Mouse (Mus musculus) liver, adult 2 months (tissue): ENCODE results near the gene Adgrg2. TPM values are rescaled to one million over a fixed set of nuclear protein-coding genes. Genes with fewer than 3 reads are reported as not detected.

Experiments
- DNase-seq: peaks from one replicate; pipeline ENCODE4 v3.0.0-alpha.2; 2011; ENCODE audit warnings: low read depth, low spot score; ENCODE audit errors: extremely low read depth
- H3K27ac ChIP-seq: fragments of 200-500 bp; replicated peaks from 2 replicates; pipeline ENCODE4 v1.5.1; 2012; ENCODE audit warnings: low read depth, mild to moderate bottlenecking, control low read depth, inconsistent platforms, low read length; ENCODE audit not compliant: insufficient read depth
- H3K27me3 ChIP-seq: fragments of 200-500 bp; 2 replicates; pipeline ENCODE4 v1.6.1; 2012; ENCODE audit warnings: mild to moderate bottlenecking, moderate library complexity, low read length, inconsistent platforms; ENCODE audit not compliant: control insufficient read depth, insufficient read depth
- H3K36me3 ChIP-seq: fragments of 200-500 bp; 2 replicates; pipeline ENCODE4 v1.6.1; 2012; ENCODE audit warnings: low read length, inconsistent platforms; ENCODE audit not compliant: control insufficient read depth, insufficient read depth
- H3K4me1 ChIP-seq: fragments of 200-500 bp; 2 replicates; pipeline ENCODE4 v1.6.1; 2011; ENCODE audit warnings: low read length; ENCODE audit not compliant: control insufficient read depth, insufficient read depth
- H3K4me3 ChIP-seq: fragments of 200-500 bp; 2 replicates; pipeline ENCODE4 v1.5.1; 2011; ENCODE audit warnings: low read depth, mild to moderate bottlenecking, control low read depth, low read length, moderate library complexity; ENCODE audit not compliant: insufficient read depth
- H3K79me2 ChIP-seq: fragments of 200-500 bp; 2 replicates; pipeline ENCODE4 v1.6.1; 2012; ENCODE audit warnings: inconsistent platforms, mild to moderate bottlenecking, low read length, moderate library complexity; ENCODE audit not compliant: control insufficient read depth, insufficient read depth
- H3K9ac ChIP-seq: fragments of 200-500 bp; 2 replicates; pipeline ENCODE4 v1.6.1; 2012; ENCODE audit warnings: low read depth, mild to moderate bottlenecking, control low read depth, inconsistent platforms, low read length
- CTCF ChIP-seq: fragments of 200-500 bp; IDR thresholded peaks from 2 replicates; pipeline ENCODE4 v1.5.1; 2011; ENCODE audit warnings: low read depth, low read length, control low read depth
- POLR2A ChIP-seq: fragments of 200-500 bp; IDR thresholded peaks from 2 replicates; pipeline ENCODE4 v1.6.1; 2011; ENCODE audit warnings: low read length, control low read depth; ENCODE audit not compliant: insufficient read depth; ENCODE audit errors: extremely low read depth
- WGBS: fragments of 180-500 bp; shearing (Covaris S2); methylation state at CpG from one replicate; pipeline ENCODE4 v1.1.7; 2018; 5-methylcytosine and 5-hydroxymethylcytosine counted together
- polyA plus RNA-seq: library from polyadenylated mRNA; depleted of rRNA; stranded (reverse); fragments of >200 nt; gene quantifications from 2 replicates; pipeline ENCODE4 v1.2.3, GENCODE M21; 2012; rRNA removed
- total RNA-seq: library from RNA; depleted of rRNA; stranded (reverse); fragments of >200 nt; gene quantifications from 2 replicates; pipeline ENCODE4 v1.2.3, GENCODE M21; 2014; rRNA removed

Adgrg2 gene
- total RNA-seq (0.20 and 0.55 TPM in 2 replicates), polyA plus RNA-seq (0.01 and 0.09 TPM in 2 replicates)

DNA sequence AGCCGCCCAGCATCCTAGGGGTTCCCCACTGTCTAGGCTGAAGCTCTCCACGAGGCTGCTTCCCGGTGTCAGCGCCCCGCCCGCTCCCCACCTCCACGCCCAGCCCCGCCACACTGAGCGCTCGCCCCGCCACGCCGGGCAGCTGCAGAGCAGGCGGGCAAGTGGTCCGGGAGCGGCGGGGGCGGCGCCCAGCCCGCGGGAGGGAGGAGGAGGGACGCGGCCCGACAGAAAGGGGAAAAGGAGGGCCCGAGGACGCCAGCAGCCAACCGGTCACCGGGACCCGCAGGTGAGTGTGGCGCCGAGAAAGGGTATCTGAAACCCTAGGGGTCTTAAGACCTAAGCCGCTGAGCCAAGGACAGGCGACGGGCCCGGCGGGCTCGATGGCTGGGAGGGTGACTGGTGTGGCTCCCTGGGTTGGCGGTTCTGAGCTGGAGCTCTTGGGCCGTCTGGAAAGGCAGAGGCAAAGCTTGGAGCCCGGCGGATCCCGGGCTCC is at the start of gene Adgrg2:
Adgrg2 (plus strand) TSS at position 227 of the 493 bp plus-strand sequence.
- no peak for DNase-seq
- no peak within 1 kb of the TSS for H3K9ac ChIP-seq
- H3K4me3 ChIP-seq = peak within 1 kb of the TSS; percentile 38; the same call in 1 of the 2 replicates
- no peaks in the 10 kb centered on the region for H3K36me3 ChIP-seq
- no peaks in the 10 kb centered on the region for H3K4me1 ChIP-seq
- H3K27ac ChIP-seq = no peak within 1 kb of the TSS
- no peaks in the 10 kb centered on the region for H3K27me3 ChIP-seq
- TF ChIP-seq POLR2A = no peak
- no peak for TF ChIP-seq CTCF
- no peaks in the 10 kb centered on the region for H3K79me2 ChIP-seq
- WGBS = 3% methylated on average over 17 of the region's 42 CpGs

DNA sequence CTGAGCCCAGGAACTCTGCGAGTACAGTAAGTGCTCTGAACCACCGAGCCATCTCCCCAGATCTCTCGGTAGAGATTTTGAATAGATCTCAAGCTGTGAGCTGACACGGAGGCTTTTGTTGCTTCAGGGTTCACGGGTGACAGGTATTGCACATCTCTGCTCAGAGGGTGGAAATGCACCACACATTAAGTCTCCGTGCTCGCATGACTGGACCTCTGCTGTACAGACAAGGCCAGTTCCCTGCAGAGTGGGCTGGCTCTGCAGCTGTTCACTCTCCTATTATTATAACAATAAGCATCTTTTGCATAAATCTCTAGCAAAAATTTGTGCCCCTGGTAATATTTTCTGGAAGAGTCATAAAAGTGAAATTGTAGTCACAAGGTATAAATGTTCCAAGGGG is 39.5 kb upstream of the Adgrg2 start:
- Histone ChIP-seq H3K27ac (no peak overlapping the region), H3K4me1 (no peaks in the 10 kb centered on the region), H3K79me2 (no peaks in the 10 kb centered on the region), H3K4me3 (no peak overlapping the region), H3K9ac (no peak overlapping the region), H3K27me3 (no peaks in the 10 kb centered on the region), H3K36me3 (no peaks in the 10 kb centered on the region)
- WGBS = 78% methylated on average over 7 of the region's 7 CpGs
- no peak for DNase-seq
- TF ChIP-seq POLR2A = no peak

DNA sequence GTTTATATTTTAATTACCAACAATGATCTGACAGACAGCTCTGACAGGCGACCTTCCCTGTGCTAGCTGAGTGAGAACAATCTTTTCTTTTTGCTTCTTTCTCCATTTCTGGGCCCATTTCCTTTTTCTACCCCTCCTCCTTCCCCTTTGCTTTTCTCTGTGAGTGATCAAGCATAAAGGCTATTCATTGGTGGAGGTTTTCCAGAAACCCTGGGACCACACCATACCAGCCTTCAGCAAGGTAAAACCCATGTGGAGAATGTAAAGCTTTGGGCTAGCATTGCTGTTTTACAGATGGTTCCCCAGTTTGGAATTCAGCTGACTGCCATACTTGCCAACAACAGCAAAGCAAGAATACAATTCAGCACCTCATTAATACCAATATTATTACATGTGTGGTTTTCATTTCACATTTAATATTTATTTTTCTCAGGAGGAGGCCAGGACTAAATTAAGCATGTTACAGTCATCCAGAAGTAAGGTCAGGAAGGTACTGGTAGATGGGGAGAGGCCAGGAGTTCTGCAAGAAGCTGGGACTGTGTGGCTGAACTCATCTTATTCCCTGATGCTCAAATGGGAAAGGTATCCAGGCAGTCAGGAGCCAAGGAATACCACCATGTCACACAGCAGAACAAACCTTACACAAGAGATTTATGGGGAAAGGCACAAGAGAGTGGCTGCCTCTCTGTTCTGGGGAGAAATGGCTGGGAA is 38.4 kb upstream of the Adgrg2 start:
- Histone ChIP-seq H3K27ac (no peak overlapping the region), H3K27me3 (no peaks in the 10 kb centered on the region), H3K4me3 (no peak overlapping the region), H3K79me2 (no peaks in the 10 kb centered on the region), H3K4me1 (no peaks in the 10 kb centered on the region), H3K36me3 (no peaks in the 10 kb centered on the region), H3K9ac (no peak overlapping the region)
- no peak for DNase-seq
- no peak for TF ChIP-seq CTCF
- no peak for TF ChIP-seq POLR2A
- WGBS = 85% methylated on average over 1 of the region's 1 CpGs

DNA sequence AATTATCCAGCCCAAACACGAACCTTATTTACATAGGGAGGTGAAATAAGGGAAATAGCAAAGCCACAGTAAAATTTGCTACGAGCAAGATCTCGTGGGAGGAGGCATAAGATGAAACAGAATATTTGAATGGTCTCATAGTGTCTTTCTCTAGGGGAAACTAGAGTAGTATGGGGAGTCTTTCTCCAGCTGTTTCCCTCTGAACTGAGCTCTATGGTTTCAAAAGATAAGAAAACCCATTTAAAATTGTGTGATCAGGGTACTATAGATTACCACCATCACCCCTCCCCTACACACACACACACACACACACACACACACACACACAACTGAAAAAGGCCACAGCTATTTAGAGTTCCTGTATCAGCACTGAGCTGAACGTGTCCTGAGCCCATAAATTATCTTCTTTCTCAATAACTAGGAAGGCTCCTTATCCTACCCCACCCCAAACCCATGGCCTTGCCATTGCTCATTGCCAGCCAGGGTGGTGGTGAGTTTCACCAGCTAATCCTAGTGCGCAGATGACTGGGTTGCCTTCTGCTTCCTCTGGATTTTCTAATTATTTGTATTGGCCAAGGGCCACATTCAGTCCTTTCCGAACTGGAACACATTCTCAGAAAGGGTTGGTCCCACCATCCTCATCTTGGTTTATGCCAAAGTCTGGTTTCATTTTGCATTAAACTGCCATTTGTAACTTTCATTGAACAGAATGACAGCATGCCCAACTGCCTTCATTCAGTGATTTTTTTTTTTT is 5.6 kb upstream of the Adgrg2 start:
- H3K27me3 ChIP-seq = no peaks in the 10 kb centered on the region
- no peak overlapping the region for H3K9ac ChIP-seq
- H3K4me3 ChIP-seq = no peak overlapping the region
- no peaks in the 10 kb centered on the region for H3K36me3 ChIP-seq
- TF ChIP-seq CTCF = no peak
- TF ChIP-seq POLR2A = no peak
- no peaks in the 10 kb centered on the region for H3K4me1 ChIP-seq
- no peak for DNase-seq
- WGBS = 57% methylated on average over 6 of the region's 6 CpGs
- H3K27ac ChIP-seq = no peak overlapping the region
- no peaks in the 10 kb centered on the region for H3K79me2 ChIP-seq

DNA sequence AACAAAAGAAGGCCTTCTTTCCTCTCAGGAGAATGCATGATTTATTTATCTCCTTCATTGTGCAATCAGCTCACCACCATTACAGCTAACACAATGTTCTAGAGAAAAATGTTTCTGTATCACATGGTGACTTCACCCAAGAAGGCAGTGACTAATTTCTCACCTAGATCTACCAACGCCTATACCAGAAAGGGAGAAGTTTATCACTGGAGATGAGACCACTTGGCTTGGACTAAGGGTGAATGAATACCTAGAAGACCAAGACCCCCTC is 5.1 kb upstream of the Adgrg2 start:
- Histone ChIP-seq H3K27ac (no peak overlapping the region), H3K36me3 (no peaks in the 10 kb centered on the region), H3K79me2 (no peaks in the 10 kb centered on the region), H3K4me3 (no peak overlapping the region), H3K4me1 (no peaks in the 10 kb centered on the region), H3K27me3 (no peaks in the 10 kb centered on the region), H3K9ac (no peak overlapping the region)
- 89% methylated on average over 1 of the region's 1 CpGs for WGBS
- no peak for DNase-seq
- TF ChIP-seq POLR2A (no peak), CTCF (no peak)
